Mouse (Mus musculus): ENCODE measurements around the gene Gpa33. TPM values are rescaled to one million over a fixed set of nuclear protein-coding genes. Genes with fewer than 3 reads are reported as not detected.

Gene Gpa33
- polyA plus RNA-seq, 1 experiment from 2014 or later, result 0.12 TPM

GRCm38 (mm10) chr1:166205159-166205558 is 75.1 kb downstream of the Gpa33 start:
- Histone ChIP-seq H3K4me2 (replicated peaks; ENCODE audit: low read depth, low read length) (no peak overlapping the region), H3K9me3 (ENCODE audit: low read length) (no peaks in the 10 kb centered on the region), H3K4me1 (ENCODE audit: insufficient read depth, low read depth, low read length) (no peaks in the 10 kb centered on the region), H3K27me3 (replicated peaks; ENCODE audit: insufficient read depth, low read length) (no peaks in the 10 kb centered on the region), H3K27ac (ENCODE audit: low read length) (no peak overlapping the region), H3K9ac (replicated peaks; ENCODE audit: low read depth) (no peak overlapping the region), H3K4me3 (ENCODE audit: low read depth, low read length) (no peak overlapping the region), H3K36me3 (ENCODE audit: insufficient read depth, low read length) (no peaks in the 10 kb centered on the region)
- WGBS, result 50% methylated on average over 3 of the region's 3 CpGs
- DNase-seq (ENCODE audit: low spot score) (no peak), ATAC-seq (no peak)
- TF ChIP-seq CTCF (IDR thresholded peaks at IDR 0.05) (no peak), EP300 (IDR thresholded peaks at IDR 0.05) (no peak)

GRCm38 (mm10) chr1:166209371-166209770 is 79.3 kb downstream of the Gpa33 start:
- Histone ChIP-seq H3K4me3 (ENCODE audit: low read depth, low read length) (no peak overlapping the region), H3K27ac (ENCODE audit: low read length) (no peak overlapping the region), H3K9ac (replicated peaks; ENCODE audit: low read depth) (no peak overlapping the region), H3K36me3 (ENCODE audit: insufficient read depth, low read length) (no peaks in the 10 kb centered on the region), H3K4me2 (replicated peaks; ENCODE audit: low read depth, low read length) (no peak overlapping the region), H3K4me1 (ENCODE audit: insufficient read depth, low read depth, low read length) (no peaks in the 10 kb centered on the region), H3K9me3 (ENCODE audit: low read length) (no peaks in the 10 kb centered on the region), H3K27me3 (replicated peaks; ENCODE audit: insufficient read depth, low read length) (no peaks in the 10 kb centered on the region)
- 66% methylated on average over 6 of the region's 6 CpGs for WGBS
- DNase-seq (ENCODE audit: low spot score) (no peak), ATAC-seq (no peak)
- TF ChIP-seq CTCF (IDR thresholded peaks at IDR 0.05), result no peak

- no peaks in the 10 kb centered on the region for H3K36me3 ChIP-seq (ENCODE audit: insufficient read depth, low read length)
- no peak for TF ChIP-seq EP300 (IDR thresholded peaks at IDR 0.05)
- peak; percentile 60 for TF ChIP-seq CTCF (IDR thresholded peaks at IDR 0.05)
- H3K4me3 ChIP-seq (ENCODE audit: low read depth, low read length), result no peak overlapping the region
- peak; percentile 9 for DNase-seq (ENCODE audit: low spot score)
- H3K9ac ChIP-seq (replicated peaks; ENCODE audit: low read depth), result no peak overlapping the region
- no peak overlapping the region for H3K4me2 ChIP-seq (replicated peaks; ENCODE audit: low read depth, low read length)
- H3K9me3 ChIP-seq (ENCODE audit: low read length), result no peaks in the 10 kb centered on the region
- no peaks in the 10 kb centered on the region for H3K4me1 ChIP-seq (ENCODE audit: insufficient read depth, low read depth, low read length)
- no peaks in the 10 kb centered on the region for H3K27me3 ChIP-seq (replicated peaks; ENCODE audit: insufficient read depth, low read length)
- ATAC-seq, result no peak
- H3K27ac ChIP-seq (ENCODE audit: low read length), result no peak overlapping the region
- 76% methylated on average over 4 of the region's 4 CpGs for WGBS
Measured at GRCm38 (mm10) chr1:166214181-166214580, 84.1 kb downstream of the Gpa33 start.

Other genes with a start within 250 kb of the Gpa33 start
- 7.9 and 8.1 TPM in 2 replicates for gene Pou2f1, start 127.6 kb upstream of the Gpa33 start, polyA plus RNA-seq (2015; fragmentation: Nextera tagmentation; extraction: Ambion mirVana)
- 0.75 and 0.86 TPM in 2 replicates for gene Dusp27, start 2.3 kb upstream of the Gpa33 start, polyA plus RNA-seq (2015; fragmentation: Nextera tagmentation; extraction: Ambion mirVana)
- not detected in 2 replicates for gene Mael, start 108.5 kb downstream of the Gpa33 start, polyA plus RNA-seq (2015; fragmentation: Nextera tagmentation; extraction: Ambion mirVana)
- 0.79 and 1.1 TPM in 2 replicates for gene Ildr2, start 123.9 kb downstream of the Gpa33 start, polyA plus RNA-seq (2015; fragmentation: Nextera tagmentation; extraction: Ambion mirVana)
- gene Tada1, start 248.9 kb downstream of the Gpa33 start, polyA plus RNA-seq (2015; fragmentation: Nextera tagmentation; extraction: Ambion mirVana), result 26.5 and 28.1 TPM in 2 replicates